Mouse (Mus musculus): ENCODE measurements around the gene Cdkal1. TPM values are rescaled to one million over a fixed set of nuclear protein-coding genes. Genes with fewer than 3 reads are reported as not detected.

Gene Cdkal1
- polyA plus RNA-seq, 1 experiment from 2014 or later: 33.9 TPM

DNA sequence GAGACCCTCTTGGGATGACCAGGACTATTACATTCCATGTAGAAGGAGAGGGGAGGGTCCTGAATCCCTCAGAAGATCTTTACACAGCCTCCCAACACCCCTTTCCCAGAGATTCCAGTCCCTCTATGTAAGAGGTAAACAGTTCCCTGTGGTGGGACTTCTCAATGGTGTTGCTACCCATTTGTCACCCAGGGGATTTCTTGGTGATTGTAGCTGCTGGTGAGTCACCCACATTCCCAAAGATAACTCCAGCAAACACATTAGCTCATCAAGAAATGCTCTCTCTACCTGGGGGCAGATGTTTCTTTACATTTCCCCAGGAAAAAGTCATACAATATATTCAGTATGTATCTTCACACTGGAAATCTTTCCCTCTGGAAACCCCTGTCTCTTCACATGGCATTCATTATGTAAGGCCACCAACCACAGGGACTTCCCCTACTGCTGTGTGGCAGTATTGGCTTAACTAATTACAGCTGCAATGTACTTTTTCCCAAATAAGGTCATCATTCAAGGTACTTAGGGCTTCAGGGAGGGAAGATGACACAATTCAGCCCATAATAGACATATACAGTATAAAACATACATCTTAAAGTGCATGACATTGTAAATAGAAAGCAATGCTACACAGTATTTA lies 636.8 kb downstream of the Cdkal1 start:
- Histone ChIP-seq H3K4me1 (peaks cover 16% of the 10 kb centered on the region), H3K9ac (no peak overlapping the region), H3K4me2 (no peak overlapping the region), H3K4me3 (replicated peaks) (no peak overlapping the region), H3K27me3 (peaks cover 20% of the 10 kb centered on the region), H3K27ac (no peak overlapping the region), H3K36me3 (replicated peaks) (no peaks in the 10 kb centered on the region), H3K9me3 (no peaks in the 10 kb centered on the region)
- ATAC-seq (ENCODE audit: low FRiP score): no peak

DNA sequence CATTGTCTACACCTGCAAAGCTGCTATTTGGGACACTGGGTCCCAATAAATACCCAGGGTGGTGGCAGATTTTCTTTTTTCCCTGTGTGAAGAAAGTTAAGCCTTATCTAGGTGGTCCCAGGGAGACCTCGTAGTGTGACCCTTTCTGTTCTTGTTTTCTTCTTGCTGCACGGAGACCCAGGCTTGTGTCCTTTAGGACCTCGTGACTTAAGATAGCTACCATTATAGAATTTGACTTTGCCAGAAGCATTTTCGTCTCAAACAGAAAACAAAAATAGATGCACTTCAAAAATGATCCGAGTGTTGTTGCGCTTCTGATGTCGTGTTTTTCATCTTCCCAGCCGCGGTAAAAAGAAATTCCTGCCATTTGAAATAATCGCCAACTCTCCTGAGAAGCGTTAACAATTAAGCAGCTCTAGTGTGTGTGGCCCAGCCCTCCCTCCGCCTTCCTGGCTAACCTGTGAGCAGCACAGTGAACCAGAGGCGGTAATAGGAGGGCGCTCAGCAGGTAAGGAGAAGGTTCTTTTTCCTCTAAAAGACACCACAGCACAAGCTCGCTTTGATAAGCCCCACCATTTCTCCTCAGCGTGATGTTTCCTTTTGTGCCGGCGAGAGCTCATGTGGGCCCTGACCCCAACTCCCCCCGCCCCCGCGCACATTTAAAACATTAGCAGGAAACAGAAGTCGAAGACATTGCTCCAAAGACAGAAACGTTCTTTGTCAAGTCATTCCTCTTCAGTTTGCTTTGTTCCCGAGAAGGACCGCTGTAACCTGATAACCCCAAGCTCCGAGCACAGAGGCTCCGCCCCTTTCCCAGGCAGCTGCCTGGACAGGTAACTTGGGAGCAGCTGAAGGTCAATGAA lies 645.1 kb downstream of the Cdkal1 start:
- 3% methylated on average over 27 of the region's 27 CpGs for WGBS
- H3K9me3 ChIP-seq: 0 out of 2 replicates have a peak, but pooled peaks cover 3% of the 10 kb centered on the region
- H3K27ac ChIP-seq: no peak overlapping the region
- 0 out of 2 replicates have a peak, but pooled peaks cover 6% of the 10 kb centered on the region for H3K27me3 ChIP-seq
- peak overlapping the region; percentile 33 for H3K4me3 ChIP-seq (replicated peaks)
- H3K9ac ChIP-seq: peak overlapping the region; percentile 50
- peaks cover 14% of the 10 kb centered on the region for H3K4me1 ChIP-seq
- no peaks in the 10 kb centered on the region for H3K36me3 ChIP-seq (replicated peaks)
- 0 out of 2 replicates have a peak, but pooled peaks have one; percentile 63 for ATAC-seq (ENCODE audit: low FRiP score)
- H3K4me2 ChIP-seq: peak overlapping the region; percentile 61

DNA sequence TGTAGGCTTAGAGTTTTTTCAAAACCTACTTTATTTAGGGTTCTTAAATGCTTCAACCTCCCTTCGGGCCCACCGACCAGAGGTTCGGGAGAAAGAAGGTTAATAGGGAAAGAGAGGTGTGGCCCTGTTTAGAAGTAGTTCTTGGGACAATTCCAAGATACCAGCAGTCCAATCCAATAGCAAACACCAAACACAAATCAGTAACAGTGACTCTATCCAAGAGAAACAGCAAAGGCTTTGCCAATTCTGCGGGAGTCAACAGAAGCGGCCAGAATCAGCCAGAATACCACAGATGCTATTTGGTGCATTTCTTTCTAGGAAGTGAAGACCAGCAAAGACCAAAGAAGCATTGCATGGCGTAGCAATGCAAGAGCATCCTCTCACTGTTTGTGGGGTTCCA lies 646.7 kb downstream of the Cdkal1 start:
- Histone ChIP-seq H3K4me3 (replicated peaks) (no peak overlapping the region), H3K9ac (no peak overlapping the region), H3K4me2 (no peak overlapping the region), H3K27ac (no peak overlapping the region), H3K9me3 (0 out of 2 replicates have a peak, but pooled peaks cover 3% of the 10 kb centered on the region), H3K27me3 (0 out of 2 replicates have a peak, but pooled peaks cover 6% of the 10 kb centered on the region), H3K36me3 (replicated peaks) (no peaks in the 10 kb centered on the region), H3K4me1 (peaks cover 14% of the 10 kb centered on the region)
- ATAC-seq (ENCODE audit: low FRiP score): no peak
- WGBS: 95% methylated on average over 6 of the region's 6 CpGs

DNA sequence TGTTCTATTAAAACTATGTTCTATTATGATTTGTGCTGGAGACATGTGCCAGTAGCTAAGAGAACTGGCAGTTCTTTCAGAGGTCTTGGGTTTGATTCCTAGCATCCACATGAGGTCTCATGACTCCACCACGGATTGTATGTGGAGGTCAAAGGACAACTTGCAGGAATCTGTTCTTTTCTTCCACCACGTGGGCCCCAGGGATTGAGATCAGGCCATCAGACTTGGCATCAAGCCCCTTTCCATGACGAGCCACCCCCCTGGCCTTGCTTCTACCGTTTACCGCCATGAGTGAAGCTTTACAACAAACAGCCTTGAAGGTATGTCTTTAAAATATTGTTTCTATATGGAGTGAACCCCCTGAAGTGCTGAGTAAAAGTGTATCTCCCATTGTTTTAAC lies 651.6 kb downstream of the Cdkal1 start:
- 87% methylated on average over 5 of the region's 5 CpGs for WGBS
- no peak overlapping the region for H3K4me2 ChIP-seq

DNA sequence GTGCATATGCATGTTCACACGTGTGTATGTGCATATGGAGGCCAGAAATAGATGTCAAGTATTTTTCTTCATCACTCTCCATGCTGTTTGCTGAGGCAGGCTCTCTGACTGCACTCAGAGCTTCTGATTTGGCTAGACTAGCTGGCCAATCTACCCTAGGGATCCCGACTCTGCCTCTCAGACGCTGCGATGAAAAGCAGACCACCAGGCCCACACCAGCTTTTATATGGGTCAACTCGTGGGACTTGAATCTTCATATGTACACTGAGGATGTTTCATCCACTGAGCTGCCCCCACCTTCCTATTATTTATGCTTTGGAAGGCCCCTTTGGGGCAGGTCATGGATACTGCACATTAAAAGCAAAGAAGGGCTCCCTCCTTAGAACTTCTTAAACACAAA lies 652.0 kb downstream of the Cdkal1 start:
- Histone ChIP-seq H3K4me2 (no peak overlapping the region), H3K9me3 (no peaks in the 10 kb centered on the region), H3K36me3 (replicated peaks) (no peaks in the 10 kb centered on the region), H3K4me1 (peaks cover 7% of the 10 kb centered on the region), H3K4me3 (replicated peaks) (no peak overlapping the region), H3K27me3 (no peaks in the 10 kb centered on the region), H3K9ac (no peak overlapping the region), H3K27ac (no peak overlapping the region)
- ATAC-seq (ENCODE audit: low FRiP score): no peak
- 90% methylated on average over 5 of the region's 5 CpGs for WGBS

More for the DNA sequence above, 651.6 kb downstream of the Cdkal1 start:
- ATAC-seq (ENCODE audit: low FRiP score): no peak
- no peak overlapping the region for H3K27ac ChIP-seq
- H3K9ac ChIP-seq: no peak overlapping the region
- no peak overlapping the region for H3K4me3 ChIP-seq (replicated peaks)
- 0 out of 2 replicates have a peak, but pooled peaks cover under 1% of the 10 kb centered on the region for H3K9me3 ChIP-seq
- H3K4me1 ChIP-seq: peaks cover 7% of the 10 kb centered on the region
- H3K27me3 ChIP-seq: no peaks in the 10 kb centered on the region
- no peaks in the 10 kb centered on the region for H3K36me3 ChIP-seq (replicated peaks)

DNA sequence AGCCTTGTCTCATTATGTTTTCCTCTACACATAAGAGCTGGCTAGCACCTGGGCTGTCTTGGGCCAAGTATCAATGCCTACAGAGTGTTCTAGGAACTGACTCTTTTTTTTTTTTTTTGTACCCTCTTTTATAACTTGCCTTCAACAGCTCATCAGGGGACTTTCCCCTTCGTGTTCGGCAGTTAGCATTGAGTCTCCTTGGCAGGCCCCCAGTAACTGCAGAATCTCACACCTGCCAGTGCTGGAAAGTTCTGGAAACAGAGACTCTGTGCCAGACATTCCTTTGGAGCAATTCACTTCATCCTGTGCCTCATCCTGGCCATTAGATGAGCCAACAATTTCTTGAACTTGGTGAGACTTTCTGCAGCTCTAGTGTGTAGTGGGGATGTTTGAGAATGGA lies 652.9 kb downstream of the Cdkal1 start:
- 76% methylated on average over 2 of the region's 2 CpGs for WGBS
- Histone ChIP-seq H3K4me3 (replicated peaks) (no peak overlapping the region), H3K4me1 (peaks cover 7% of the 10 kb centered on the region), H3K36me3 (replicated peaks) (no peaks in the 10 kb centered on the region), H3K9me3 (no peaks in the 10 kb centered on the region), H3K9ac (no peak overlapping the region), H3K27ac (no peak overlapping the region), H3K4me2 (no peak overlapping the region), H3K27me3 (no peaks in the 10 kb centered on the region)
- ATAC-seq (ENCODE audit: low FRiP score): no peak

- no peak overlapping the region for H3K9ac ChIP-seq
- H3K4me1 ChIP-seq: peaks cover 32% of the 10 kb centered on the region
- no peak overlapping the region for H3K4me2 ChIP-seq
- WGBS: 77% methylated on average over 6 of the region's 6 CpGs
- H3K36me3 ChIP-seq (replicated peaks): no peaks in the 10 kb centered on the region
- no peak overlapping the region for H3K4me3 ChIP-seq (replicated peaks)
- H3K27me3 ChIP-seq: no peaks in the 10 kb centered on the region
- ATAC-seq (ENCODE audit: low FRiP score): no peak
- H3K27ac ChIP-seq: peak overlapping the region; percentile 19; the same call in 1 of the 2 replicates
- H3K9me3 ChIP-seq: no peaks in the 10 kb centered on the region
These were observed 655.8 kb downstream of the Cdkal1 start for GRCm38 (mm10) chr13:29199679-29200078.

DNA sequence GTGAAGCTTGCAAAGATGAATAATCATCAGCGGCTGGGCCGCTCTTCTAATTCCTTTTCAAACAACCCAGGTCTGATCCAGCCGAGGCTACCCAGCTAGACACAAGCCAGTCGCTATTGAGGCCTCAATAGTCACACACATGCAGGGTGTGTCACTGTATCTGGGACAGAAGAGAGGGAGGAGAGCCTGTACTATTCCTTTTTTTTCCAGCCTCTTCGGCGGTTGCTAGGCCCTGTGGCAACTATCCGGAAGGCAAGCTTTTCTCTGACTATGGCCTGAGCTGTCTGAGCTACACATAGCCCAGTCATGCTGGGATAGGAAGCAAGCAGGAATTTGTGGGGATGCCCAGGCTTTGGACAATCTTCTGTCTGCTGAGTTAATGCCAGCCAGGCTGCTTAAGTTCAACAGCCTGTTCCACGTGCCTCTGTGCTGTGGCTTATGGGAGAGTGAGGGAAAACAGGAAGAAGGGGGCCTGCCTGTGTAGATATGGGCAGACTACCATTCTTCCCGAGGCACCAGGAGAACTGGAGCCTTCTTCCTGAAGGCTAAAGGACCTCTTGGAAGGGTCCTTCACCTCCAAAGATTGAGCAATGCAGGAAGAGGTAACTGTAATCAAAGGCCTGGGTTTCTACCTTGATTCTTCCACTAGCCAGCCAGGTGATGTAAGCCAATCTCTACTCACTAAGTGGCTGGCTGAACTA lies 658.5 kb downstream of the Cdkal1 start:
- peak overlapping the region; percentile 85 for H3K27ac ChIP-seq
- H3K4me3 ChIP-seq (replicated peaks): no peak overlapping the region
- no peak overlapping the region for H3K9ac ChIP-seq
- no peaks in the 10 kb centered on the region for H3K27me3 ChIP-seq
- WGBS: 30% methylated on average over 9 of the region's 9 CpGs
- ATAC-seq (ENCODE audit: low FRiP score): peak; percentile 40
- H3K36me3 ChIP-seq (replicated peaks): no peaks in the 10 kb centered on the region
- peaks cover 42% of the 10 kb centered on the region for H3K4me1 ChIP-seq
- H3K4me2 ChIP-seq: no peak overlapping the region
- H3K9me3 ChIP-seq: no peaks in the 10 kb centered on the region

DNA sequence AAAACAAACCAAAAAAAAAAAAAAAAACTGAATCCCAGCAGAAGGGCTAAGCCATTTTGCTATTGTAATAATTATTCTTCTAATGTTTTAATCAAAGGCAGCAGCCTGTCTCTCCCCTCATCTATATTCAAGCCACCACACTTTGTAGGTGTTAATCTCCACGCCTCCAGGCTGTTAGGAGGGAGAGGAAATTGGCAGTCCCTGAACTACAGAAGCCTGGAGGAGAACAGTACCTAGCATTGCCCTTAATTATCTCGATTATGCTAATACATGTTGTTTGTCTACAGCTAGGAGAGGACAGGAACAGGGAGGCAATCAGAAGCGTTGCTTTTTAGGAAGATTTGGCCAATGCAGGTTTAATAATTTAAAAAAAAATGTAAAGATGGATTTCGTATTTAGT lies 659.8 kb downstream of the Cdkal1 start:
- Histone ChIP-seq H3K27ac (peak overlapping the region; percentile 73), H3K4me3 (replicated peaks) (no peak overlapping the region), H3K9ac (no peak overlapping the region), H3K4me1 (peaks cover 42% of the 10 kb centered on the region), H3K4me2 (no peak overlapping the region), H3K27me3 (no peaks in the 10 kb centered on the region), H3K9me3 (no peaks in the 10 kb centered on the region), H3K36me3 (replicated peaks) (no peaks in the 10 kb centered on the region)
- ATAC-seq (ENCODE audit: low FRiP score): peak; percentile 89
- WGBS: 29% methylated on average over 4 of the region's 4 CpGs

DNA sequence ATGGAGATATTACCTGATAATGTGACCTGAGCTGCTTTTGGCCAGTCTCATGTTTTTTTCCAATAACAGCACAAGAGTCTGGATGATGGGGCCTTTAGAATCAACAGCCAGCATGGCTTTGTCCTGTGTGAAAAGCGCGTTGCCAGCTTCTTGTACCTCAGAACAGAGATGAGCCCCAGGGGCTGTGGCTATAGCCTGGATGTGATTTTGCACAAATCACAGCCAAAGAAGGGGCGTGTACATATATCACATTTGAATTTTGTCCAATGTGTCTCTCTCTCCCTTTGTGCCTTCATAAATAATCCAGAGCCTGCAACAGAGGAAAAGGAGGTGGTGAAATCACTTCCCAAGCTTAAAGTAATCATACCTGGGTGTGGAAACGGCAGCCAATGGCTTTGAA lies 660.5 kb downstream of the Cdkal1 start:
- WGBS: 61% methylated on average over 4 of the region's 4 CpGs
- no peaks in the 10 kb centered on the region for H3K9me3 ChIP-seq
- 0 out of 2 replicates have a peak, but pooled peaks have one; percentile 40 for ATAC-seq (ENCODE audit: low FRiP score)
- no peak overlapping the region for H3K9ac ChIP-seq
- peak overlapping the region; percentile 79 for H3K27ac ChIP-seq
- no peak overlapping the region for H3K4me3 ChIP-seq (replicated peaks)
- H3K4me2 ChIP-seq: no peak overlapping the region
- no peaks in the 10 kb centered on the region for H3K27me3 ChIP-seq
- H3K36me3 ChIP-seq (replicated peaks): no peaks in the 10 kb centered on the region
- H3K4me1 ChIP-seq: peaks cover 42% of the 10 kb centered on the region

DNA sequence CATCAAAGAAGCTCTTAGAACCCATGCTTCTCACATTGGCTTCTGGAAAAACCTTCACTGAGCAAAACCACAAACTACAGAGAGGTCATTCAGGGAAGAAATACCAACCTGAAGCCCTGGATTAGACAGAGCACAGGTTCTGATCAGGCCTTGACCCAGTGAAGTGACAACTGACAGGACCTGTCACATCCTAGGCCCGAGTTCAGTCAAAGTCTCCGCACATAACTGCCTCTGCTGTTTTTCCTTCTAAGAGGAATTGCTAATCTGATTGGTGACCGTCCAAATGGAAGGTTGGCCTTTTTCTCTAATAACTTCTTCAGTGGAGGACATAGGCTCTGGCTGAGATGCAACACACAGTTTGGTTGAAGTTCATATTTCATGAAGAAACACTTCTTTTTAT lies 662.8 kb downstream of the Cdkal1 start:
- ATAC-seq (ENCODE audit: low FRiP score): no peak
- Histone ChIP-seq H3K4me1 (peaks cover 35% of the 10 kb centered on the region), H3K4me3 (replicated peaks) (no peak overlapping the region), H3K4me2 (no peak overlapping the region), H3K27ac (no peak overlapping the region), H3K36me3 (replicated peaks) (no peaks in the 10 kb centered on the region), H3K9ac (no peak overlapping the region), H3K27me3 (no peaks in the 10 kb centered on the region), H3K9me3 (no peaks in the 10 kb centered on the region)
- 85% methylated on average over 3 of the region's 3 CpGs for WGBS

DNA sequence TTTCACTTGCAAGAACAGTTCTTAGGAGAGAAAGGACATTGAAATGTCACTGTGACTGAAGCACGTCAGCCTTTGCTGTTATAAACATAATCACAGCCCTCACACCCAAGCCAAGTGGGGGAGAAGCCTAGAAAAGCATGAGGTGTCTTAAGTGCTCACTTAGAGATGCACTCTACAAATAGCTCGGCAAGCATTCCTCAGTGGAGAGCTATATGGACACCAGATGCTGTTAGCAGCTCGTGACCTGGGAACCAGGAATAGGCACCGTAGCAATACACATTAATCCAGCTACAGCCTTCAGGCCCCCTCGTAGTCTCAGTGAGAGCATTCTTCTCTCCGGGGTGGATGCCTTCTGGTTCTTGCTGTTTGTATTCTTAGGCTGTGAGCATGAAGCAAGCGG lies 664.9 kb downstream of the Cdkal1 start:
- Histone ChIP-seq H3K4me3 (replicated peaks) (no peak overlapping the region), H3K4me1 (peaks cover 19% of the 10 kb centered on the region), H3K9ac (no peak overlapping the region), H3K4me2 (no peak overlapping the region), H3K27ac (no peak overlapping the region), H3K36me3 (replicated peaks) (no peaks in the 10 kb centered on the region), H3K27me3 (no peaks in the 10 kb centered on the region), H3K9me3 (no peaks in the 10 kb centered on the region)
- ATAC-seq (ENCODE audit: low FRiP score): no peak
- WGBS: 88% methylated on average over 7 of the region's 7 CpGs
